Mouse (Mus musculus) lung, postnatal 0 days (tissue): ENCODE measurements at regions not wholly inside any gene's neighbourhood (a gene's known extent, or its start where the extent isn't known, plus 50 kb on each side); places are given as distances from the start of the nearest gene placed in this dataset.
A peak's percentile ranks its signal among the peaks of the same experiment; 100 is the strongest.

Experiments used
- ATAC-seq: fragments of 200-750 bp; cut with Nextera tagmentation; 2 replicates; pipeline ENCODE4 v1.8.0; 2017; ENCODE audit warnings: moderate library complexity
- DNase-seq: peaks from one replicate; pipeline ENCODE4 v3.0.0-alpha.2; 2016; ENCODE audit warnings: low spot score
- H3K27ac ChIP-seq: fragments of 300-500 bp; sonication (generic); 2 replicates; pipeline ENCODE4 v1.5.1; 2014; ENCODE audit warnings: antibody characterized with exemption, mild to moderate bottlenecking, low read length, mixed read lengths
- H3K27me3 ChIP-seq: fragments of 300-500 bp; sonication (generic); replicated peaks from 2 replicates; pipeline ENCODE4 v1.6.1; 2014; ENCODE audit warnings: low read length, mixed read lengths; ENCODE audit not compliant: insufficient read depth
- H3K36me3 ChIP-seq: fragments of 300-500 bp; sonication (generic); 2 replicates; pipeline ENCODE4 v1.6.1; 2014; ENCODE audit warnings: low read length, mixed read lengths; ENCODE audit not compliant: insufficient read depth
- H3K4me1 ChIP-seq: fragments of 300-500 bp; sonication (generic); 2 replicates; pipeline ENCODE4 v1.6.1; 2014; ENCODE audit warnings: antibody characterized with exemption, low read depth, low read length, mixed read lengths; ENCODE audit not compliant: insufficient read depth
- H3K4me2 ChIP-seq: fragments of 300-500 bp; sonication (generic); replicated peaks from 2 replicates; pipeline ENCODE4 v1.6.1; 2014; ENCODE audit warnings: low read depth, mild to moderate bottlenecking, low read length, moderate library complexity, mixed read lengths
- H3K4me3 ChIP-seq: fragments of 300-500 bp; sonication (generic); 2 replicates; pipeline ENCODE4 v1.5.1; 2014; ENCODE audit warnings: low read depth, low read length
- H3K9ac ChIP-seq: fragments of 300-500 bp; sonication (generic); replicated peaks from 2 replicates; pipeline ENCODE4 v1.6.1; 2014; ENCODE audit warnings: low read depth, mild to moderate bottlenecking
- H3K9me3 ChIP-seq: fragments of 300-500 bp; sonication (generic); 2 replicates; pipeline ENCODE4 v1.6.1; 2016; ENCODE audit warnings: low read length, mixed read lengths
- CTCF ChIP-seq: IDR thresholded peaks from 2 replicates; pipeline ENCODE4 v1.5.1; 2016; ENCODE audit warnings: antibody characterized with exemption, mild to moderate bottlenecking
- EP300 ChIP-seq: IDR thresholded peaks from 2 replicates; pipeline ENCODE4 v1.6.1; 2016; ENCODE audit warnings: antibody characterized with exemption, mild to moderate bottlenecking, control low read depth
- WGBS: fragments of 180-500 bp; shearing (Covaris S2); extraction: QIAGEN DNeasy Blood & Tissue Kit; methylation state at CpG from one replicate; pipeline ENCODE4 v1.1.7; 2014; 5-methylcytosine and 5-hydroxymethylcytosine counted together

DNA sequence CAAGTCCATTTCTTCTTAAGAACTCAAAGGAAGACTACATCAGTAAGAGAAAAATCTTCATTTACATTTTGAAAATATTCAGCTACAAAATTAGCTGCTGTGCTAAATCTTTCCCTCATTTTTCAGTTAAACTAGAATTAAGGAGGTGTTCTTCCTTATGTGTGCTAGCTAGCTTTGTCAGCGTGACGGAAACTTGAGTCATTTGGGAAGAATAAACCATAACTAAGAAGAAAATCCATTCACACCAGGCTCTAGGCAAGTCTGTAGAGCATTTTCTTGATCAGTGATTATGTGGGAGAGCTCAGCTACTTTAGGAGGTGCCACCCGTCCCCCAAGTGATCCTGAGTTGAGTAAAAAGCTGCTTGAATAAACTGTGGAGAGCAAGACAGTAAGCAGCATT is 635.4 kb downstream of the Ntrk3 start:
- no peaks in the 10 kb centered on the region for H3K9me3 ChIP-seq
- H3K27me3 ChIP-seq: no peaks in the 10 kb centered on the region
- no peak overlapping the region for H3K4me3 ChIP-seq
- H3K4me1 ChIP-seq: no peaks in the 10 kb centered on the region
- ATAC-seq (no peak), DNase-seq (no peak)
- no peaks in the 10 kb centered on the region for H3K36me3 ChIP-seq
- H3K9ac ChIP-seq: no peak overlapping the region
- TF ChIP-seq CTCF (no peak), EP300 (no peak)
- WGBS: 74% methylated on average over 3 of the region's 3 CpGs
- H3K4me2 ChIP-seq: no peak overlapping the region
- no peak overlapping the region for H3K27ac ChIP-seq

DNA sequence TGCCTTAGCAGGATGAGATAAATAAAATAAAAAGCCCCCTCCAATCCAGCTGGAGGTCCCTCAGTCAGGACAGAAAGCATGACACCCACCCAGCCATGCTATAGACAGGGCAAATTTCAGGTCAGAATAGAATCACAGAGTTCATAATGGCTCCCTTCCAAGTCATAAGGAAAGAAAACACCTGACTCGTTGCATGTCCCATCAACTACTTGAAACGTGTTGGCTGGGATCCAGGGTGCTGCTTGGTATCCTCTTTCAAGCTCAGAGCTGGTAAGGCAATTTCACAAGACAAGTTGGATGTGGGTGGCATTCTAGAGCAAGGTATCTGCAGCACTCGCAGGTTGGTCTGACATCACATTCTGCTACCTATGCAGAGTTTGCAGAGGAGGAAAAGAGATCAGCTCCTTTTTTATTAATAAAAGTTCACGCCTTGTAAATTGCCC is 651.2 kb downstream of the Ntrk3 start:
- Histone ChIP-seq H3K4me3 (no peak overlapping the region), H3K9me3 (no peaks in the 10 kb centered on the region), H3K9ac (no peak overlapping the region), H3K4me1 (peaks cover 4% of the 10 kb centered on the region; the same call in 1 of the 2 replicates), H3K36me3 (no peaks in the 10 kb centered on the region), H3K4me2 (0 out of 2 replicates have a peak overlapping the region, but pooled peaks have one; percentile 14), H3K27me3 (no peaks in the 10 kb centered on the region), H3K27ac (no peak overlapping the region)
- 33% methylated on average over 4 of the region's 4 CpGs for WGBS
- TF ChIP-seq CTCF: no peak
- TF ChIP-seq EP300: no peak
- ATAC-seq (no peak), DNase-seq (peak; percentile 8)

DNA sequence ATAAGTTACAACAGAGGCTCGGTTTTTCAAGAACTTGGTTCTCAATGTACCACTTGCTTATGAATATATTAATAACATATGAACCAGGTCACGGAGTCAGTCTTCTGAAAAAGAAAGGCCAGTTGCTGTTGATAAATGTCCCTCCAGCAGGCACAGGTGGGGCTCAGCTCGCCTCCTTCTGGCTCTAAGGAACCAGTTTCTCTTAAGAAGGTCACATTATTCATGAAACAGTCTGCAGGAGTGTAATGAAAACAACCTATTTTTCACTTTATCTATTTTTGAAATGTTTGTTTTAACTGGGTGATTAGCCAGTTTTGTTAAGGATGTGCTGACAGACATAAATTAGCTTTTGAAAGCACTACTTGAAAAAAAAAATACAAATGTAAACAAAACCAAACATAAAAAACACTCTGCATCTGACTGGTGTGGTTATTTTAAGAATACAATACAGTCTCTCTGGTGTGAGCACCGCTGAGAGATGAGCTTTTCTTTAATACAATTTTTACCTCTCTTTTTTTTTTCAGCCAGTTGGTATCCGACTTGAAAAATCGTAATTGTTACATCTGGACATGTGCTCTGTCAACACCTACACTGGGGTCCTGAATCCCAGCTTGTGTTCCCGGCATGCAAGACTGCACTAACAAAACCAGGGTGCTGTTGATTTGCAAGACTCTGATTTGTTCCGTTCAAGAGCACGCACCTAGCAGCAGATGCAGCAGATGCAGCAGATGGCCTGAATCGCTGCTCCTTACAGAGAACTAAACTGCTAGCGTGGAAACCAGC is 651.8 kb downstream of the Ntrk3 start:
- Histone ChIP-seq H3K4me3 (no peak overlapping the region), H3K9me3 (no peaks in the 10 kb centered on the region), H3K27ac (no peak overlapping the region), H3K36me3 (no peaks in the 10 kb centered on the region), H3K27me3 (no peaks in the 10 kb centered on the region), H3K9ac (no peak overlapping the region), H3K4me2 (0 out of 2 replicates have a peak overlapping the region, but pooled peaks have one; percentile 14), H3K4me1 (peaks cover 4% of the 10 kb centered on the region; the same call in 1 of the 2 replicates)
- no peak for ATAC-seq
- no peak for TF ChIP-seq CTCF
- no peak for TF ChIP-seq EP300
- DNase-seq: peak; percentile 20
- 35% methylated on average over 11 of the region's 11 CpGs for WGBS

DNA sequence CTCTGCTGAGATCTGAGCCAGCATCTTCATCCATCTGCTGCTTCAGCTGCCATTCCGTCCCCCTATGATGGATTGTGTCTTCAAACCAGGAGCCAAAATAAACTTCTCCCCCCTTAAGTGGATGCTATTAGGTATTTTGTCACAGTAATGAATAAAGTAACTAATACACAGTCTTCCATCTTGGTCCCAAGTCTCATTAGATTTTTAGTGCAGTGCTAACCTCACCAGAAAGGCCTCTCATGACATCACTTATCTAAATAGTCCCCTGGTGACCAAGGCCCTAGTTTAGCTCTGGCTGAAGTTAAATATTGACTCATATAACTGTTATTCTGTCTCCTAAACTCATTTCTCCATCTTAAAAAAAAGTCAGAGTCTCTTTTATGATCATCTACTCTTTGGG is 658.1 kb downstream of the Ntrk3 start:
- DNase-seq: no peak
- no peak overlapping the region for H3K27ac ChIP-seq
- TF ChIP-seq CTCF (no peak), EP300 (no peak)
- H3K36me3 ChIP-seq: no peaks in the 10 kb centered on the region
- H3K9ac ChIP-seq: no peak overlapping the region
- no peak for ATAC-seq
- no peaks in the 10 kb centered on the region for H3K27me3 ChIP-seq
- WGBS: 35% methylated on average over 1 of the region's 1 CpGs
- H3K4me1 ChIP-seq: no peaks in the 10 kb centered on the region
- H3K4me3 ChIP-seq: no peak overlapping the region
- no peaks in the 10 kb centered on the region for H3K9me3 ChIP-seq
- no peak overlapping the region for H3K4me2 ChIP-seq

DNA sequence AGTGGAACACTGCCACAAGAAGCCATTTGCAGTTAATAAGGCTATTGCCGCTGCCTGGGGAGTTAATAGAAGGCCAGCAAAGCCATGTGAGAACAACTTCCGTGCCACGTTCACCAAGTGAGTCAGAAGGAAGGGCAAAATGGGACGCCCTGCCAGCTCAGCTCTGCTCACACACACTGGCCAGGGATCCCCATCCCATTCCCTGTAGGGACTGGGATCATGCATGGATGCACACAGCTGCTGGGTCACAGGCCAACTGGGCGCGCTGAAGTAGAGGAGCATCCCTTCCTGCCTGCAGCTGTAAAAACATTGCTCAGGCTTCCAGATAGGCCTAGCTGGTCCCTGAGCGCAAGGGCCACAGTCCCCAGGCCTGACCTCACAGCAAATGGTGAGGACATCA is 666.7 kb downstream of the Ntrk3 start:
- Histone ChIP-seq H3K27me3 (no peaks in the 10 kb centered on the region), H3K36me3 (no peaks in the 10 kb centered on the region), H3K27ac (no peak overlapping the region), H3K9ac (no peak overlapping the region), H3K4me2 (no peak overlapping the region), H3K9me3 (no peaks in the 10 kb centered on the region), H3K4me1 (no peaks in the 10 kb centered on the region), H3K4me3 (no peak overlapping the region)
- ATAC-seq (peak; percentile 17; the same call in 1 of the 2 replicates), DNase-seq (no peak)
- WGBS: 67% methylated on average over 7 of the region's 7 CpGs
- TF ChIP-seq CTCF: no peak

DNA sequence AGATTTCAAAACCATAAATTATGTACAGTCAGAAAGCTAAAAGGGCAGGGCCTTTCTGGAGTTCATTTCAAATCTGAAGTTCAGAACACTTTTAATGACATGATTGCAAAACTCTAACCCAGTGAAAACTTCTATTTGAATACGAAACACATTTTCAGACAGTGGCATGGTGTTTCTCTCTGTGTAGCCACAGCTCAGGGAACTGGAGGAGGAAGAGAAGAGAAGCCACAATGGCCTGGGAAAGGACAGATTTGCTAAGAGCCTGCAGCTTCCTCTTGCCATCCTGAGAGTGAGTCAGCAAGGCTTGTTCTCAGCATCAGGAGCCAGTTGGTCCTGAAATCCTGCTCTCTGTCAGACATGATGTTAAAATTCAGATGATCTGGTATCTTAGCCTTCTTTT is 676.2 kb downstream of the Ntrk3 start:
- H3K9me3 ChIP-seq: no peaks in the 10 kb centered on the region
- WGBS: 60% methylated on average over 1 of the region's 1 CpGs
- H3K27ac ChIP-seq: no peak overlapping the region
- DNase-seq (peak; percentile 8), ATAC-seq (no peak)
- H3K4me3 ChIP-seq: no peak overlapping the region
- no peaks in the 10 kb centered on the region for H3K4me1 ChIP-seq
- no peaks in the 10 kb centered on the region for H3K27me3 ChIP-seq
- H3K4me2 ChIP-seq: no peak overlapping the region
- no peak overlapping the region for H3K9ac ChIP-seq
- TF ChIP-seq EP300 (no peak), CTCF (no peak)
- H3K36me3 ChIP-seq: no peaks in the 10 kb centered on the region

DNA sequence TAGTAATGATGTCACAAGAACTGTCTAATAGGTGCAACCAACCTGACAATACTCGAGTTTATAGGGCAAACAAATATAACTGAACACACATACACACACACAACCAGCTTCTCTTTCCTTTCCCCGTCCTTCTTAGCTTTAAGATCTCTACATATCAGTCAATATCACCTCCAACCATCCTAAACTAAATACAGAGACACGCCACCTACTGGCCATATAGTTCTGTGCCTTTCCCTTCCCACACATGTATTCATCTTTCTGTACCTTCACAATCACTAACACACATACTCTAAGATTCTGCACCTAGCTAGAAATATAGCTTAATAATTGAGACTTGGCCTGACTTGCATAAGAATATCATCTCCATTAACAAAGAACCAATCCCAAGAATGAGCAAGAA is 688.2 kb downstream of the Ntrk3 start:
- TF ChIP-seq CTCF (no peak), EP300 (no peak)
- ATAC-seq: no peak
- no peaks in the 10 kb centered on the region for H3K27me3 ChIP-seq
- no peaks in the 10 kb centered on the region for H3K4me1 ChIP-seq
- H3K9ac ChIP-seq: no peak overlapping the region
- no peak for DNase-seq
- no peaks in the 10 kb centered on the region for H3K9me3 ChIP-seq
- H3K36me3 ChIP-seq: no peaks in the 10 kb centered on the region
- H3K4me2 ChIP-seq: no peak overlapping the region
- no peak overlapping the region for H3K27ac ChIP-seq
- no peak overlapping the region for H3K4me3 ChIP-seq
- WGBS: 58% methylated on average over 3 of the region's 3 CpGs
